In the genomic region with DNA sequence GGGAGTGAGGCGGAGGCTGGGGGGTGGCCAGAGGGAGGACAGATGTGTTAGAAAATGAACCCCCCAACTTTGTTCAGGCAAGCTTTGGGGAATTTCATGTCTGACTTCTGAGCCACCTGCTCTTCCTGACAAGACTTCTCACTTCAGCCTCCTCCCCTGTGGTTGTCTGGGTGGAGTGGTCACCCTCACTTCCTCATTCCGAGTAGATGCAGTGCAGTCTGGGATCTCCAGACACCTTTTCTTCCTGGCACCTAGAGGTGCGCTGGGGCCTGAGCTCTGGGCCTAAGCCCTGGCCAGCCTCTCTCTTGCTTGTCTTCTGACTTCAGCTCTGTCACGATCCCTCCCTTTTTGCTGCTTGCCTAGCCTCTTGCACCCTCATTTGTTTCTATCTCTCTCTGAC, we compare ENCODE assay signal across 22 mouse cellular contexts.
DNase-seq lines count a peak whose midpoint lies in the region; ATAC-seq and TF ChIP-seq lines count a peak whose summit lies in the region.
"Had no signal": no experiment of that assay in that cellular context is flagged by ENCODE, and none has a peak within 500 bp of the region (broad histone marks: within the 10 kb centered on the region; RNA-seq: fewer than 3 reads in every experiment).

No protein-coding gene starts in this region.

- H3K4me1 ChIP-seq in limb, embryonic 10.5 days: peaks cover 75% of the 10 kb centered on the region
- H3K4me1 ChIP-seq in midbrain, postnatal 0 days (ENCODE audit: insufficient read depth, low read length): peaks cover 19% of the 10 kb centered on the region

- no peak for DNase-seq in Patski (ENCODE audit: low read depth, low spot score)
- no peak for DNase-seq in limb, embryonic 10.5 days (ENCODE audit: low spot score)
- no peak for DNase-seq in midbrain, postnatal 0 days (ENCODE audit: low spot score)
- no peak for DNase-seq in adrenal gland, postnatal 4 days (ENCODE audit: low spot score in 2 of 2)
- no peak for DNase-seq in left cerebral cortex, adult 8-10 months (ENCODE audit: low spot score in 2 of 2)
- DNase-seq in right cerebral cortex, postnatal 14 days: no peak
- DNase-seq: adrenal gland, postnatal 25 days; cerebellum, adult 11 months; cerebellum, postnatal 10 days; gastrocnemius, adult 2 months; kidney, adult 8-10 months; kidney, postnatal 10 days; lung, embryonic 14.5 days; right cerebral cortex, postnatal 4 days had no signal

- CTCF ChIA-PET in Patski (lab: Charles Lee): interaction anchor here (1.0 to 1.7 kb wide), 5 partner anchors 9 to 22 kb away, joined by 3 to 6 read pairs (median 5); no protein-coding TSS in a partner anchor

- H3K9ac ChIP-seq in midbrain, postnatal 0 days (replicated peaks; ENCODE audit: low read length, poor library complexity, severe bottlenecking): no peak overlapping the region
- H3K9ac ChIP-seq: embryonic facial prominence, embryonic 12.5 days; forebrain, embryonic 13.5 days; limb, embryonic 12.5 days; liver, embryonic 12.5 days; lung, embryonic 14.5 days had no signal

- H3K9me3 ChIP-seq in limb, embryonic 10.5 days (replicated peaks): no peaks in the 10 kb centered on the region
- no peaks in the 10 kb centered on the region for H3K9me3 ChIP-seq in midbrain, postnatal 0 days (ENCODE audit: low read length)
- H3K9me3 ChIP-seq: embryonic facial prominence, embryonic 12.5 days; forebrain, embryonic 13.5 days; heart, embryonic 10.5 days; limb, embryonic 12.5 days; liver, embryonic 12.5 days had no signal

- H3K36me3 ChIP-seq in C2C12 (ENCODE audit: control insufficient read depth, insufficient read depth) (peaks cover 49% of the 10 kb centered on the region), myocyte (ENCODE audit: control insufficient read depth, insufficient read depth) (peaks cover 37% of the 10 kb centered on the region)
- peaks cover 2% of the 10 kb centered on the region; the same call in 1 of the 2 replicates for H3K36me3 ChIP-seq in limb, embryonic 10.5 days
- H3K36me3 ChIP-seq in midbrain, postnatal 0 days (ENCODE audit: insufficient read depth, low read length): no peaks in the 10 kb centered on the region
- H3K36me3 ChIP-seq: embryonic facial prominence, embryonic 12.5 days; limb, embryonic 12.5 days; liver, embryonic 12.5 days had no signal

- H3K4me3 ChIP-seq in C2C12 (ENCODE audit: insufficient read depth, poor library complexity, severe bottlenecking) (no peak overlapping the region), myocyte (no peak overlapping the region)
- H3K4me3 ChIP-seq in limb, embryonic 10.5 days: no peak overlapping the region
- H3K4me3 ChIP-seq in midbrain, postnatal 0 days (ENCODE audit: low read depth, low read length): no peak overlapping the region
- H3K4me3 ChIP-seq: embryonic facial prominence, embryonic 12.5 days; forebrain, embryonic 13.5 days; gastrocnemius, adult 2 months; heart, embryonic 10.5 days; limb, embryonic 12.5 days; liver, embryonic 12.5 days had no signal

- no peaks in the 10 kb centered on the region for H3K27me3 ChIP-seq in C2C12 (ENCODE audit: control insufficient read depth, insufficient read depth, insufficient read length)
- no peaks in the 10 kb centered on the region for H3K27me3 ChIP-seq in Patski
- no peaks in the 10 kb centered on the region for H3K27me3 ChIP-seq in limb, embryonic 10.5 days (ENCODE audit: low read depth, poor library complexity, severe bottlenecking)
- H3K27me3 ChIP-seq in myocyte (ENCODE audit: control insufficient read depth, insufficient read depth, insufficient read length): no peaks in the 10 kb centered on the region
- no peaks in the 10 kb centered on the region for H3K27me3 ChIP-seq in midbrain, postnatal 0 days (ENCODE audit: insufficient read depth, low read length)
- H3K27me3 ChIP-seq: embryonic facial prominence, embryonic 12.5 days; forebrain, embryonic 13.5 days; liver, embryonic 12.5 days had no signal

- peaks cover 2% of the 10 kb centered on the region for H3K79me3 ChIP-seq in C2C12 (ENCODE audit: low read depth)

- POLR2A ChIA-PET in Patski (lab: Charles Lee): interaction anchor here (1.4 to 1.6 kb wide), 2 partner anchors 13 to 32 kb away, joined by 4 to 8 read pairs; no protein-coding TSS in a partner anchor

- in situ Hi-C loops in Patski (cut with MboI; ENCODE audit: low pct_unique_long_range_greater_than_20kb): no loop called here

- H3ac ChIP-seq in C2C12 (ENCODE audit: control insufficient read depth, insufficient read length, low read depth) (no peak overlapping the region), myocyte (ENCODE audit: control insufficient read depth, insufficient read length) (no peak overlapping the region)

- H3K4me2 ChIP-seq in myocyte (ENCODE audit: low read depth): peak overlapping the region; percentile 35
- H3K4me2 ChIP-seq in midbrain, postnatal 0 days (ENCODE audit: low read depth, low read length, poor library complexity, severe bottlenecking): no peak overlapping the region
- H3K4me2 ChIP-seq: embryonic facial prominence, embryonic 12.5 days; forebrain, embryonic 13.5 days; limb, embryonic 12.5 days; liver, embryonic 12.5 days; lung, embryonic 14.5 days; midbrain, embryonic 11.5 days had no signal

- no peak for TF ChIP-seq CTCF in C2C12 (IDR thresholded peaks at IDR 0.05; ENCODE audit: control insufficient read depth, insufficient read depth, insufficient read length)
- TF ChIP-seq CTCF in Patski (IDR thresholded peaks at IDR 0.05): no peak
- TF ChIP-seq CTCF in midbrain, postnatal 0 days (IDR thresholded peaks at IDR 0.05): no peak

- WGBS in limb, embryonic 10.5 days: 89% methylated on average over 4 of the region's 4 CpGs
- WGBS in midbrain, postnatal 0 days: 93% methylated on average over 4 of the region's 4 CpGs

- H3K79me2 ChIP-seq in C2C12 (ENCODE audit: control insufficient read depth, insufficient read depth): peaks cover 17% of the 10 kb centered on the region
- H3K79me2 ChIP-seq in myocyte (ENCODE audit: control insufficient read depth, insufficient read depth): no peaks in the 10 kb centered on the region

- TF ChIP-seq POLR2A in myocyte (IDR thresholded peaks at IDR 0.05; ENCODE audit: insufficient read length, low read depth): no peak

- 0 out of 2 replicates have a peak overlapping the region, but pooled peaks have one; percentile 37 for H3K27ac ChIP-seq in limb, embryonic 10.5 days
- no peak overlapping the region for H3K27ac ChIP-seq in midbrain, postnatal 0 days (ENCODE audit: low read depth, low read length)
- H3K27ac ChIP-seq: embryonic facial prominence, embryonic 12.5 days; forebrain, embryonic 13.5 days; gastrocnemius, adult 2 months; heart, embryonic 10.5 days; limb, embryonic 12.5 days; liver, embryonic 12.5 days had no signal

- ATAC-seq in Patski: peak; percentile 55
- ATAC-seq in midbrain, postnatal 0 days (ENCODE audit: low FRiP score): no peak
- ATAC-seq: forebrain, embryonic 13.5 days had no signal

TF ChIP-seq in C2C12, 6 proteins besides CTCF, POLR2A, EP300 and RAD21:
- TF ChIP-seq MYOD1 (IDR thresholded peaks at IDR 0.05; ENCODE audit: control insufficient read depth, insufficient read length, low read depth): peak; percentile 31
- TF ChIP-seq MAX (IDR thresholded peaks at IDR 0.05): no peak

TF ChIP-seq in myocyte, 11 proteins besides CTCF, POLR2A, EP300 and RAD21:
- TF ChIP-seq MYOD1 (IDR thresholded peaks at IDR 0.05; ENCODE audit: control insufficient read depth in 1 of 3, insufficient read length in 2 of 3, low read depth in 2 of 3) (peak in 2 of 3 experiments; percentile 1 to 2), MYOG (IDR thresholded peaks at IDR 0.05; ENCODE audit: control insufficient read depth in 1 of 3, insufficient read depth in 1 of 3, insufficient read length in 2 of 3, low read depth in 2 of 3) (no peak), SRF (IDR thresholded peaks at IDR 0.05; ENCODE audit: control insufficient read depth, insufficient read length, low read depth) (no peak), TCF12 (IDR thresholded peaks at IDR 0.05; ENCODE audit: insufficient read depth, poor library complexity, severe bottlenecking) (no peak), CEBPB (IDR thresholded peaks at IDR 0.05; ENCODE audit: insufficient read depth, poor library complexity, severe bottlenecking) (no peak), USF1 (IDR thresholded peaks at IDR 0.05; ENCODE audit: low read depth) (no peak)
